ENCODE assay signal across 23 mouse cellular contexts in the genomic region with DNA sequence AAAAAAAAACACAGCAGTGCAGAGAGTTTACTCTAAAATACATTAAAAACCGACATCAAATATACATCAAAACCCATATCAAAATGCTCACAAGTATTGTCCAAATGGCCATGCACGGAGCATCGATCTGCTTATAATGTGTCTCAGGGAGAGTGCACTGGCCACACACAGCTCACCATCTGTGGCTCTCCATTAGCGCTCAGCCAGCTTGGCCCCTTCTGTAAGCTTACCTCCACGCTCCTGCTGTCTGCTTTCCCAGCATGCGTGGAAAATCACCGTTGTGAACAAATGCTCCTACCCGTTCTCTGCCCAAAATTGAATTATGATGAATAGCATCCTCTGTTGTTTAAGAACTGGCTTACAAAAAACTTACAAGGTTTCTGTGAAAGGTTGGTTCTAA. TPM values are rescaled to one million over a fixed set of nuclear protein-coding genes. Genes with fewer than 3 reads are reported as not detected.
DNase-seq lines count a peak whose midpoint lies in the region; ATAC-seq lines count a peak whose summit lies in the region.
"Had no signal": no experiment of that assay in that cellular context is flagged by ENCODE, and none has a peak within 500 bp of the region (broad histone marks: within the 10 kb centered on the region; RNA-seq: fewer than 3 reads in every experiment).

No protein-coding gene starts in this region.

- no peak overlapping the region for H3K27ac ChIP-seq in hindbrain, embryonic 16.5 days (ENCODE audit: low read depth, low read length)
- no peak overlapping the region for H3K27ac ChIP-seq in hindbrain, embryonic 10.5 days
- H3K27ac ChIP-seq in kidney, embryonic 15.5 days: no peak overlapping the region
- H3K27ac ChIP-seq: embryonic facial prominence, embryonic 13.5 days; gastrocnemius, adult 2 months; liver, embryonic 12.5 days; lung, embryonic 15.5 days; macrophage; midbrain, embryonic 15.5 days; stomach, postnatal 0 days had no signal

- 48% methylated on average over 8 of the region's 8 CpGs for WGBS in hindbrain, embryonic 16.5 days
- WGBS in hindbrain, embryonic 10.5 days: 76% methylated on average over 8 of the region's 8 CpGs
- 83% methylated on average over 8 of the region's 8 CpGs for WGBS in kidney, embryonic 15.5 days

- no peaks in the 10 kb centered on the region for H3K9me3 ChIP-seq in hindbrain, embryonic 16.5 days (ENCODE audit: control insufficient read depth, low read length)
- no peaks in the 10 kb centered on the region for H3K9me3 ChIP-seq in hindbrain, embryonic 10.5 days
- no peaks in the 10 kb centered on the region for H3K9me3 ChIP-seq in kidney, embryonic 15.5 days (replicated peaks)
- H3K9me3 ChIP-seq: embryonic facial prominence, embryonic 13.5 days; liver, embryonic 12.5 days; lung, embryonic 15.5 days; midbrain, embryonic 15.5 days had no signal

- no peaks in the 10 kb centered on the region for H3K36me3 ChIP-seq in hindbrain, embryonic 16.5 days (ENCODE audit: control insufficient read depth, insufficient read depth, low read length)
- no peaks in the 10 kb centered on the region for H3K36me3 ChIP-seq in hindbrain, embryonic 10.5 days
- H3K36me3 ChIP-seq in kidney, embryonic 15.5 days: no peaks in the 10 kb centered on the region
- H3K36me3 ChIP-seq: embryonic facial prominence, embryonic 13.5 days; G1E; liver, embryonic 12.5 days; lung, embryonic 15.5 days; midbrain, embryonic 15.5 days had no signal

- H3K4me1 ChIP-seq in hindbrain, embryonic 16.5 days (ENCODE audit: control insufficient read depth, insufficient read depth, low read depth, low read length): no peaks in the 10 kb centered on the region
- H3K4me1 ChIP-seq in hindbrain, embryonic 10.5 days (replicated peaks): no peaks in the 10 kb centered on the region
- no peaks in the 10 kb centered on the region for H3K4me1 ChIP-seq in kidney, embryonic 15.5 days
- H3K4me1 ChIP-seq: liver, embryonic 12.5 days; lung, embryonic 15.5 days; midbrain, embryonic 15.5 days had no signal

- no peak overlapping the region for H3K4me3 ChIP-seq in hindbrain, embryonic 16.5 days (ENCODE audit: low read length)
- H3K4me3 ChIP-seq in hindbrain, embryonic 10.5 days: no peak overlapping the region
- H3K4me3 ChIP-seq in kidney, embryonic 15.5 days (replicated peaks): no peak overlapping the region
- H3K4me3 ChIP-seq: embryonic facial prominence, embryonic 13.5 days; gastrocnemius, adult 2 months; liver, embryonic 12.5 days; lung, embryonic 15.5 days; midbrain, embryonic 15.5 days had no signal

- no peak overlapping the region for H3K9ac ChIP-seq in hindbrain, embryonic 16.5 days (ENCODE audit: low read depth, low read length)
- H3K9ac ChIP-seq in kidney, embryonic 15.5 days: no peak overlapping the region
- H3K9ac ChIP-seq: embryonic facial prominence, embryonic 13.5 days; liver, embryonic 12.5 days; lung, embryonic 15.5 days; midbrain, embryonic 15.5 days had no signal

- H3K27me3 ChIP-seq in hindbrain, embryonic 16.5 days (replicated peaks; ENCODE audit: control insufficient read depth, insufficient read depth, low read length): no peaks in the 10 kb centered on the region
- H3K27me3 ChIP-seq in hindbrain, embryonic 10.5 days (ENCODE audit: insufficient read depth, poor library complexity, severe bottlenecking): no peaks in the 10 kb centered on the region
- no peaks in the 10 kb centered on the region for H3K27me3 ChIP-seq in kidney, embryonic 15.5 days
- H3K27me3 ChIP-seq: embryonic facial prominence, embryonic 13.5 days; liver, embryonic 12.5 days; lung, embryonic 15.5 days; midbrain, embryonic 15.5 days had no signal

- no peak overlapping the region for H3K4me2 ChIP-seq in hindbrain, embryonic 16.5 days (ENCODE audit: low read length)
- H3K4me2 ChIP-seq in kidney, embryonic 15.5 days: no peak overlapping the region
- H3K4me2 ChIP-seq: embryonic facial prominence, embryonic 13.5 days; liver, embryonic 12.5 days; lung, embryonic 15.5 days; midbrain, embryonic 15.5 days had no signal

- ATAC-seq in hindbrain, embryonic 16.5 days: peak; percentile 80
- ATAC-seq in kidney, embryonic 15.5 days (replicated peaks; ENCODE audit: low FRiP score): no peak
- ATAC-seq: CD4-positive, CD25-positive, alpha-beta regulatory T cell, adult 4 months; liver, embryonic 12.5 days; midbrain, embryonic 15.5 days had no signal

- no peak for DNase-seq in hindbrain, embryonic 10.5 days (ENCODE audit: low spot score)
- peak; percentile 97 for DNase-seq in brain, adult 2 months (ENCODE audit: low read depth, low spot score)
- peak; percentile 93 for DNase-seq in cerebellum, adult 9-10 months
- DNase-seq in layer of hippocampus, adult 9-11 months: peak; percentile 23
- no peak for DNase-seq in adrenal gland, adult 18-20 months (ENCODE audit: low spot score in 2 of 2)
- DNase-seq in c-Kit-positive CD71-positive TER-119-positive erythroid progenitor cells, embryonic 14.5 days (ENCODE audit: low spot score): no peak
- DNase-seq: gastrocnemius, adult 2 months; heart, adult 11 months; kidney, adult 9 months; kidney, postnatal 4 days; right cerebral cortex, postnatal 14 days; thymus, postnatal 14 days had no signal

RNA-seq across cellular contexts. Expression of a gene that starts 16.2 kb away (rescaled TPM):
- polyA plus RNA-seq in hindbrain, embryonic 16.5 days (2015; fragmentation: Nextera tagmentation; extraction: Ambion mirVana): 24.7 and 25.6 TPM in 2 replicates
- 1.8 and 1.9 TPM in 2 replicates for polyA plus RNA-seq in hindbrain, embryonic 10.5 days (2016; fragmentation: Nextera tagmentation; extraction: Ambion mirVana)
- polyA plus RNA-seq in kidney, embryonic 15.5 days (2015; fragmentation: Nextera tagmentation; extraction: Ambion mirVana): 0.76 and 1.5 TPM in 2 replicates
- total RNA-seq in adrenal gland, adult 18-20 months (2021): 1 to 10 TPM; 3.8 to 4.3 TPM
- total RNA-seq: hematopoietic stem cell, adult 5-6 weeks had no signal
- polyA plus RNA-seq: G1E, macrophage had no signal

Comparison
In these comparisons a context has a peak if more than half of its experiments do, and no peak if none do; other contexts are left out.
1. DNase-seq: peak in brain, adult 2 months (single experiment), cerebellum, adult 9-10 months (single experiment) and layer of hippocampus, adult 9-11 months (single experiment); none in hindbrain, embryonic 10.5 days (single experiment), adrenal gland, adult 18-20 months (0 of 2) and c-Kit-positive CD71-positive TER-119-positive erythroid progenitor cells, embryonic 14.5 days (single experiment).